Mouse (Mus musculus): ENCODE results near the gene Med25. TPM values are rescaled to one million over a fixed set of nuclear protein-coding genes. Genes with fewer than 3 reads are reported as not detected.
A peak's percentile ranks its signal among the peaks of the same experiment; 100 is the strongest.
"Not testable (repeated sequence)": the region's sequence is repeated elsewhere in the genome, so short reads cannot be mapped to it uniquely, and the experiment has no call there.

The Med25 gene
- polyA plus RNA-seq, 1 experiment from 2014 or later: 118 TPM

DNA sequence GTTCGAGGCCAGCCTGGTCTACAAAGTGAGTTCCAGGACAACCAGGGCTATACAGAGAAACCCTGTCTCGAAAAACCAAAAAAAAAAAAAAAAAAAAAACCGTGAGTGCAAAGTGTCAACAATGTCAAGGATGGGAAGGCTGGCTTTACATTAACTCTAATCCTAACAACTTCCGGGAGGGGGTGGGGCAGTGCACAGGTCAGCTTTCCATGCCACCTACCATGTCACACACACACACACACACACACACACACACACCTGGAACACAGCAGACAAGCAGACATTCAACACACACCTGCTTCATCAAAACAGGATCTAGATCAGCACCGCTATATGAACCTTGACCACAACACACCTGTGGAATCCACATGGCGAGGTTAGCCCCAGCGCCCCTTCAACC, 2.3 kb downstream of the Med25 start:
- no peak for ATAC-seq (ENCODE audit: low FRiP score, low read depth)
- Histone ChIP-seq H3K4me1 (peaks cover 27% of the 10 kb centered on the region), H3K27me3 (no peaks in the 10 kb centered on the region), H3K36me3 (peaks cover 49% of the 10 kb centered on the region), H3K27ac (no peak overlapping the region), H3K4me3 (no peak overlapping the region), H3K9ac (no peak overlapping the region), H3K9me3 (no peaks in the 10 kb centered on the region), H3K4me2 (replicated peaks) (peak overlapping the region; percentile 97)
- WGBS: 90% methylated on average over 7 of the region's 7 CpGs

DNA sequence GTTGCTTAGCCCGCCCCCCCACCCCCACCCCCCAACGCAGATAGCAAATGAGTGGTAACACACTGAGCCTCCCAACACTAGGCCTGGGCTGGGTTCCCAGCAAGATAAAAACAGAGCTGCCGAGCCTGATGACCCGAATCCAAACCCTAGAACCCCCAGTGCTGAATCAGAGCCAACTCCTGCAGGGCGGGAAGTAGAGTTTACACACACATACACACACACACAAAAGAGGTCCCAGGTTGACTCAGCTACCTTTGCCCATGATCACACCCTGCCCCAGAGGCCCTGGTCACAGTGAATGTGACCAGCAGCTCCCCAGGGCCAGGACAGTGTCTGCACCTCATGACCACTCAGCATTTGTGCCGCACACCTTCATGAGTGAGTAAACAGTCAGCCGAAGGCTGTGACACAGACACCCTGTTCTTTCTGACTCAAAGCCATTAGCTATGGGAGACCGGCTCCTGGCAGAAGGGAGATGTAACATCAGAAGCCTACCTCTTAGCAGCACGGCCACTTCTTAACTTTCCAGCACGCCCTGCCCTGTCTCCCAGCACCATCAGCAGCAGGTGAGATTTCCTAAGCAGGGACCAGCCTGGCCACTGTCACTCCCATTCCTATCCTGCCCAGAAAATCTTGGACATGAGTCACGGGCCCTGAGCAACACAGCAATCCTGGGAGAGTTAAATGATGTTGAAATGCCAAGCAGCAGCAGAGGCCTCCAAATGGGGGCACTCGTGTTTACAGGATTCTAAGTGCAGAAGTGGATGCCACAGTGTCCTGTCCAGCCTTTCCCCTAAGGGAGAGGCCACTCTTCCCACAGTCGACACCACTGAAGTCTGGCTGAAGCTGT, 4.0 kb downstream of the Med25 start:
- peaks cover 64% of the 10 kb centered on the region for H3K36me3 ChIP-seq
- no peak overlapping the region for H3K27ac ChIP-seq
- no peak overlapping the region for H3K9ac ChIP-seq
- H3K4me2 ChIP-seq (replicated peaks): no peak overlapping the region
- H3K9me3 ChIP-seq: no peaks in the 10 kb centered on the region
- WGBS: 93% methylated on average over 13 of the region's 13 CpGs
- no peak overlapping the region for H3K4me3 ChIP-seq
- no peak for ATAC-seq (ENCODE audit: low FRiP score, low read depth)
- H3K27me3 ChIP-seq: no peaks in the 10 kb centered on the region
- peaks cover 20% of the 10 kb centered on the region for H3K4me1 ChIP-seq

GRCm38 (mm10) chr7:44886964-44887363, 5.5 kb downstream of the Med25 start:
- no peak for ATAC-seq (ENCODE audit: low FRiP score, low read depth)
- H3K9ac ChIP-seq: 0 out of 2 replicates have a peak overlapping the region, but pooled peaks have one; percentile 20
- H3K27me3 ChIP-seq: no peaks in the 10 kb centered on the region

GRCm38 (mm10) chr7:44884637-44885036, 7.9 kb downstream of the Med25 start:
- no peak for ATAC-seq (ENCODE audit: low FRiP score, low read depth)
- 93% methylated on average over 5 of the region's 5 CpGs for WGBS
- H3K27me3 ChIP-seq: no peaks in the 10 kb centered on the region
- no peak overlapping the region for H3K27ac ChIP-seq
- no peaks in the 10 kb centered on the region for H3K4me1 ChIP-seq
- no peak overlapping the region for H3K4me2 ChIP-seq (replicated peaks)
- H3K4me3 ChIP-seq: no peak overlapping the region
- peaks cover 92% of the 10 kb centered on the region for H3K36me3 ChIP-seq
- no peaks in the 10 kb centered on the region for H3K9me3 ChIP-seq
- H3K9ac ChIP-seq: no peak overlapping the region

More at GRCm38 (mm10) chr7:44886964-44887363, 5.5 kb downstream of the Med25 start:
- 91% methylated on average over 7 of the region's 7 CpGs for WGBS
- Histone ChIP-seq H3K4me1 (peaks cover 15% of the 10 kb centered on the region), H3K36me3 (peaks cover 79% of the 10 kb centered on the region), H3K4me2 (replicated peaks) (no peak overlapping the region), H3K27ac (no peak overlapping the region), H3K9me3 (no peaks in the 10 kb centered on the region), H3K4me3 (no peak overlapping the region)

DNA sequence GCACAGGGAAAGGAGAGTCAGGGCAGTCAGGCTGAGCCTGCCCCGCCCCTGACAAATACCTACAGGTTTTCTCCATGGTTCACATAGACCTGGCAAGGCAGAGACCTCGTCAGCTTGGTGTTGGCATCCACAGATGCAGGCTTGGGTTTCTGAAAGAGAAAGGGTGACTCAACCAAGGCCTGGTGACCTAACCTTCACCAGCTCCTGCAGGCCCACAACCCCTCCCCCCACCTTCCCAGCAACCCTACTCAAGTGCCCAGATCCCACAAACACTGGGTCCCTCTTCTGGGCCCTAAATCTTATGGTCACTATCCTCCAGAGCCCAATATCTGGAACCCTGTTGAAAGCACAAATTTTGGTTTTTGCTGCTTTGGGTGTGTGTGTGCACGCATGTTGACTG, 9.5 kb downstream of the Med25 start:
- H3K27ac ChIP-seq: no peak overlapping the region
- H3K4me3 ChIP-seq: no peak overlapping the region
- H3K9ac ChIP-seq: no peak overlapping the region
- no peaks in the 10 kb centered on the region for H3K4me1 ChIP-seq
- ATAC-seq (ENCODE audit: low FRiP score, low read depth): no peak
- H3K9me3 ChIP-seq: no peaks in the 10 kb centered on the region
- H3K27me3 ChIP-seq: no peaks in the 10 kb centered on the region
- 95% methylated on average over 3 of the region's 3 CpGs for WGBS
- no peak overlapping the region for H3K4me2 ChIP-seq (replicated peaks)
- peaks cover 92% of the 10 kb centered on the region for H3K36me3 ChIP-seq

DNA sequence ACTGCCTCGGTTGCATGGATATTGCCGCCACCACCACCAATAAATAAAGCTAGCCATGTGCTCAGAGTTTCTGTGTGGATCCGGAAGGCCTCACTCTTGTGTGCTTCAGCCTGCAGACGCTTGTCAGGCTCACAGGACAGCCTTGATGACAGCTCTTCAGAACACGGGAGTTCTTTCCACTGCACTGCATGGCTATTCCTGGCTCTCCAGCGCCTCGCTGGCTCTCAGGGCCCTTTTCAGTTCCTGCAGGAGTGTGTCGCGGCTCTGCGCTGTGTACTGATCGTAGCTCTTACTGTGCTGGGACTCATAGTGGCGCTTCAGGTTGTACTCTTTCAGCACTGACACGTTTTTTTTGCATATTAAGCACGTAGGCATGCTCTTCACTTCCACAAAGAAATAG, 14.7 kb downstream of the Med25 start:
- Histone ChIP-seq H3K36me3 (peaks cover 72% of the 10 kb centered on the region), H3K4me2 (replicated peaks) (no peak overlapping the region), H3K4me1 (no peaks in the 10 kb centered on the region), H3K9me3 (no peaks in the 10 kb centered on the region), H3K27me3 (no peaks in the 10 kb centered on the region), H3K27ac (no peak overlapping the region), H3K9ac (no peak overlapping the region), H3K4me3 (no peak overlapping the region)
- no peak for ATAC-seq (ENCODE audit: low FRiP score, low read depth)
- 89% methylated on average over 14 of the region's 14 CpGs for WGBS

GRCm38 (mm10) chr7:44871774-44872173, 20.7 kb downstream of the Med25 start:
- not testable (repeated sequence) for H3K27ac ChIP-seq; H3K9me3 ChIP-seq; H3K4me3 ChIP-seq; H3K4me2 ChIP-seq (replicated peaks); H3K9ac ChIP-seq; ATAC-seq (ENCODE audit: low FRiP score, low read depth); H3K27me3 ChIP-seq
- H3K4me1 ChIP-seq: peaks cover 25% of the 10 kb centered on the region
- 86% methylated on average over 2 of the region's 2 CpGs for WGBS
- peaks cover 23% of the 10 kb centered on the region for H3K36me3 ChIP-seq

- Histone ChIP-seq H3K36me3 (peaks cover 23% of the 10 kb centered on the region), H3K27ac (no peak overlapping the region), H3K4me2 (replicated peaks) (no peak overlapping the region), H3K4me1 (peaks cover 31% of the 10 kb centered on the region), H3K9ac (no peak overlapping the region), H3K27me3 (no peaks in the 10 kb centered on the region), H3K9me3 (no peaks in the 10 kb centered on the region), H3K4me3 (no peak overlapping the region)
- ATAC-seq (ENCODE audit: low FRiP score, low read depth): no peak
- 90% methylated on average over 1 of the region's 1 CpGs for WGBS
Measured at GRCm38 (mm10) chr7:44871181-44871580, 21.3 kb downstream of the Med25 start.

DNA sequence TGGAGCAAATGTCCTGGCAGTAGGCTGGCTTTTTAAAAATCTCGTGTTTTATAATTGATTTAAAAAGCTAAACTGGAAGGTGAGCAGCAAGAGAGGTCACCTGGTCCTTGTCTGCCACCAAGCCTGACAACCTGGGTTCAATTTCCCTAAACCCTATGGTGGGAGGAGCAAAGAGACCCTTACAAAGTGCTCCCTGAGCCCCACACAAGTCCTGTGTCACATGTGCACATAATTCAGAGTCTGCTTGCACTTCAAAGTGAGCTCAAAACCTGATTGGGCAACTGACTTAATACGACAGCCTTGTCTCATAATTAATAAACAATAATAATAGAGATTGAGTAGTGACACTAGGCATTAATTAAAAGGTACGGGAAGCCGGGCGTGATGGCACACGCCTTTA, 21.9 kb downstream of the Med25 start:
- no peaks in the 10 kb centered on the region for H3K27me3 ChIP-seq
- no peak for ATAC-seq (ENCODE audit: low FRiP score, low read depth)
- H3K9me3 ChIP-seq: no peaks in the 10 kb centered on the region
- H3K36me3 ChIP-seq: peaks cover 25% of the 10 kb centered on the region
- 72% methylated on average over 6 of the region's 6 CpGs for WGBS
- H3K27ac ChIP-seq: peak overlapping the region; percentile 100
- H3K4me3 ChIP-seq: peak overlapping the region; percentile 87
- H3K4me2 ChIP-seq (replicated peaks): peak overlapping the region; percentile 99
- peak overlapping the region; percentile 99 for H3K9ac ChIP-seq
- H3K4me1 ChIP-seq: peaks cover 37% of the 10 kb centered on the region

DNA sequence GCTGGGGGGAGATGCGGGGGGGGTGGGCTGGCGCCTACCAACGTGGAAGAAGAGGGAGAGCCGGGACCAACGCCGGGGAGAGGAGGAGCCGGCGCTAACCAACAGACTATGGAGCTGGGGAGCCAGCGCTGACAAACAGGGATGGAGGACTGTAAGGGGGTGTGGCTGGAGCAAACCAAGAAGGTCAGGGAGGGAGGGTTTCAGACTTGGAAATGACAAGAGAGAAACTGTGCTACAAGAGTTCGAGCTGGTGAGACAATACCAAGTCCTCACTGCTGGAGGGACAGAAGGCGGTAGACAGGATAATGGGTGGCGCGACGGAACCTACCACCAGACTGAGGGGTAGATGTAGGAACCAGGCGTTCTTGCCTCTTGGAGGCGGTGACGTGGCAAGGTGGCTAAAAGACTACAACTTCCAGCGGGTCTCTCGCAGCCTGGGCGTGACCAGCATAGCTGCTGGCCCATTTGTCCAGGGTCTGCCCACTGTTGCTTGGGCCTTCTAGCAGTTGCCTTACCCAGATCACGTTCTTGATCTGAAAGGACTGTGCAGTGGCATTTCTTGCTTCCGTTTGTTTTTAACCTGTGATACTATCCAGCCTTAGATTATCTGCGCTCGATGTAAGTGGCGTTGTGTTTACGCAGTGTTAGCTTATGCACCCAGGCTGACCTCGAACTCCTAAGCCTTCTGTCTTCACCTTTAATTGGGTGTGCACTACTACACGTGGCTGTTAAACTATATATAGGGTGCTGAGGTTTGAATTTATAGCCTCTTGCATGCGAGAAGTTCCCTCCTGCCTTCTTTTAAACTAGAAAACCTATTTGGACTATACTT, 22.6 kb downstream of the Med25 start, which contains the start of gene Ptov1:
Ptov1 (minus strand) TSS at position 92 of the 832 bp plus-strand sequence.
- H3K36me3 ChIP-seq: peaks cover 30% of the 10 kb centered on the region
- peak within 1 kb of the TSS; percentile 100 for H3K27ac ChIP-seq
- H3K9ac ChIP-seq: peak within 1 kb of the TSS; percentile 99
- peak within 1 kb of the TSS; percentile 87 for H3K4me3 ChIP-seq
- peaks cover 44% of the 10 kb centered on the region for H3K4me1 ChIP-seq
- no peaks in the 10 kb centered on the region for H3K9me3 ChIP-seq
- peak; percentile 93 for ATAC-seq (ENCODE audit: low FRiP score, low read depth)
- peak within 1 kb of the TSS; percentile 99 for H3K4me2 ChIP-seq (replicated peaks)
- H3K27me3 ChIP-seq: no peaks in the 10 kb centered on the region
- WGBS: 3% methylated on average over 29 of the region's 29 CpGs

GRCm38 (mm10) chr7:44868919-44869696, 23.4 kb downstream of the Med25 start:
- Histone ChIP-seq H3K36me3 (peaks cover 38% of the 10 kb centered on the region), H3K4me3 (peak overlapping the region; percentile 87), H3K27ac (peak overlapping the region; percentile 100), H3K4me2 (replicated peaks) (peak overlapping the region; percentile 99), H3K4me1 (peaks cover 50% of the 10 kb centered on the region), H3K9ac (peak overlapping the region; percentile 99), H3K9me3 (no peaks in the 10 kb centered on the region), H3K27me3 (no peaks in the 10 kb centered on the region)
- under 1% methylated on average over 97 of the region's 108 CpGs for WGBS
- peak; percentile 71 for ATAC-seq (ENCODE audit: low FRiP score, low read depth)

All from limb, embryonic 13.5 days (tissue).